Mouse (Mus musculus) kidney, embryonic 14.5 days (tissue): ENCODE measurements around the gene Zdhhc14. TPM values are rescaled to one million over a fixed set of nuclear protein-coding genes. Genes with fewer than 3 reads are reported as not detected.
A peak's percentile ranks its signal among the peaks of the same experiment; 100 is the strongest.

Experiments
- ATAC-seq: fragments of 200-750 bp; cut with Nextera tagmentation; 2 replicates; pipeline ENCODE4 v1.8.0; 2017; ENCODE audit warnings: moderate number of reproducible peaks, mild to moderate bottlenecking, moderate TSS enrichment, moderate library complexity; ENCODE audit not compliant: low FRiP score, low TSS enrichment
- H3K27ac ChIP-seq: fragments of 300-500 bp; sonication (generic); 2 replicates; pipeline ENCODE4 v1.5.1; 2014; ENCODE audit warnings: low read depth, mild to moderate bottlenecking, low read length, moderate library complexity, mixed read lengths
- H3K27me3 ChIP-seq: fragments of 300-500 bp; sonication (generic); 2 replicates; pipeline ENCODE4 v1.6.1; 2014; ENCODE audit warnings: mild to moderate bottlenecking, low read length; ENCODE audit not compliant: control insufficient read depth, insufficient read depth
- H3K36me3 ChIP-seq: fragments of 300-500 bp; sonication (generic); 2 replicates; pipeline ENCODE4 v1.6.1; 2014; ENCODE audit warnings: low read length, mixed read lengths; ENCODE audit not compliant: control insufficient read depth, insufficient read depth
- H3K4me1 ChIP-seq: fragments of 300-500 bp; sonication (generic); 2 replicates; pipeline ENCODE4 v1.6.1; 2014; ENCODE audit warnings: low read length, mixed read lengths; ENCODE audit not compliant: control insufficient read depth, insufficient read depth
- H3K4me2 ChIP-seq: fragments of 300-500 bp; sonication (generic); replicated peaks from 2 replicates; pipeline ENCODE4 v1.6.1; 2014; ENCODE audit warnings: low read depth, mild to moderate bottlenecking, low read length
- H3K4me3 ChIP-seq: fragments of 300-500 bp; sonication (generic); 2 replicates; pipeline ENCODE4 v1.5.1; 2014; ENCODE audit warnings: mild to moderate bottlenecking, low read length
- H3K9ac ChIP-seq: fragments of 300-500 bp; sonication (generic); 2 replicates; pipeline ENCODE4 v1.6.1; 2014; ENCODE audit warnings: low read depth, mild to moderate bottlenecking, low read length, moderate library complexity
- H3K9me3 ChIP-seq: fragments of 300-500 bp; sonication (generic); 2 replicates; pipeline ENCODE4 v1.6.1; 2016; ENCODE audit warnings: low read length; ENCODE audit not compliant: control insufficient read depth
- WGBS: fragments of 180-500 bp; shearing (Covaris S2); extraction: QIAGEN DNeasy Blood & Tissue Kit; methylation state at CpG from one replicate; pipeline ENCODE4 v1.1.7; 2014; 5-methylcytosine and 5-hydroxymethylcytosine counted together
- polyA plus RNA-seq: library from polyadenylated mRNA; unstranded; fragments of >200 nt; fragmentation: Nextera tagmentation; extraction: Ambion mirVana; gene quantifications from 2 replicates; pipeline ENCODE4 v1.2.1, GENCODE M21; 2014

The Zdhhc14 gene
- polyA plus RNA-seq, 1 experiment from 2014 or later, result 2.7 TPM

DNA sequence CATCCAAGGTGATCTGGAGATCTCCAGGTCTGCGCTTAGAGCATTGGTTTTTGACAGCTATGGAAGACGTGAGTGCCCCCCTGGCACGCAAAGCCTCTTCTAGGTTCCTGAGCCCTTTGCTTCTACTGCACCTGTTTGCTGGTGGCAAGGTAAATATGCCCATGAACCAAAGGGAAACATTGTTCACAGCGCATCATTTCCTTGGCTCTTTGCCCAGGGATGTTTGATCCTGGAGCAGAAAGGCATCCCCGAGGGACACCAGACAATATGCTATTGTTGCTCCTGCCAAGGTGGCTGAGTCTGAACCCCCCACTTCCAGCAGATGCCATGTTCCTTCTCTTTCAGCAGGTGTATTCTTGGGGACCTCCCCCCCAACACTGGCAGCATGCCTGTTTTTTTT lies 61.2 kb downstream of the Zdhhc14 start:
- 82% methylated on average over 5 of the region's 5 CpGs for WGBS
- H3K27ac ChIP-seq, result no peak overlapping the region
- H3K36me3 ChIP-seq, result no peaks in the 10 kb centered on the region
- no peaks in the 10 kb centered on the region; the same call in 1 of the 2 replicates for H3K27me3 ChIP-seq
- no peaks in the 10 kb centered on the region for H3K9me3 ChIP-seq
- H3K4me1 ChIP-seq, result peaks cover 6% of the 10 kb centered on the region; the same call in 1 of the 2 replicates
- no peak overlapping the region for H3K4me3 ChIP-seq
- no peak for ATAC-seq
- H3K4me2 ChIP-seq, result no peak overlapping the region
- no peak overlapping the region for H3K9ac ChIP-seq

DNA sequence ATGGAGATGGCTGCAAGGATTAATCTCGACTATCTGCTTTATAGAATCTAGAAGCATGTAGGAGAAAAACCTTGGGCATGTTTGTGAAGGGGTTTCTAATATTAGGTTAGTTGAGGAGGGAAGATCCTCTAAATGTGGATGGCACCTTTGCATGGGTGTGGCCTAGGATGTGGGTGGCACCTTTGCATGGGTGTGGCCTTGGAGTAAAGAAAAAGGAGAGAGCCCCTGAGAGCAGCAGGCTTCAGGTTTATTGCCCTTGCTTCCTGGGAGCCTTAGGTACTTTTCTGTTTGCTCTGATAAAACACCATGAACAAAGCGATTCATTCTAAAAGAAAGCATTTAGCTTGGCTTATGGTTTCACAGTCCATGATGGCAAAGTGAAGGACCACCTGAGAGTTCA lies 62.2 kb downstream of the Zdhhc14 start:
- peaks cover 6% of the 10 kb centered on the region; the same call in 1 of the 2 replicates for H3K4me1 ChIP-seq
- 90% methylated on average over 2 of the region's 2 CpGs for WGBS

DNA sequence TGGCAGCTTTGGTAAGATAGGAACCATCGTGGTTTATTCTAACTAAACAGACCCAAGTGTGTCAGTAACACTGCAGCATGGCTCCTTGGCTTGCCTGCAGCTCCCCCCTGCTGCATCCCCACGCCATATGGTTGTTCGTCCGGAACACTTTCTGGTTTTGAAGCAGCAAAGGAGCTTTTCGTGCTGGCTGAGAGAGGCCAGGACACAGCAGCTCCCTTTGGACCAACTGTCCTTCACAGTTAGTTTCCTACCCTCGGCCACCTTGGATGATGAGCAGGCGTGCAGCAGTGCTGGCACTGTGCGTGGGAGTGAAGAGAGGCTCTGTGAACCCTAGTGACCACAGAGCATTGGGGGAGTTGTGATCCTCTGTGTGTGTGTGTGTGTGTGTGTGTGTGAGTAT lies 64.2 kb downstream of the Zdhhc14 start:
- Histone ChIP-seq H3K4me3 (no peak overlapping the region), H3K27ac (no peak overlapping the region), H3K36me3 (no peaks in the 10 kb centered on the region), H3K9ac (no peak overlapping the region), H3K9me3 (no peaks in the 10 kb centered on the region), H3K4me1 (peaks cover 6% of the 10 kb centered on the region; the same call in 1 of the 2 replicates), H3K27me3 (no peaks in the 10 kb centered on the region; the same call in 1 of the 2 replicates), H3K4me2 (no peak overlapping the region)
- ATAC-seq, result no peak
- 45% methylated on average over 8 of the region's 8 CpGs for WGBS

More for the DNA sequence above, 62.2 kb downstream of the Zdhhc14 start:
- ATAC-seq, result no peak
- Histone ChIP-seq H3K4me2 (no peak overlapping the region), H3K27me3 (no peaks in the 10 kb centered on the region; the same call in 1 of the 2 replicates), H3K27ac (no peak overlapping the region), H3K9me3 (no peaks in the 10 kb centered on the region), H3K9ac (no peak overlapping the region), H3K4me3 (no peak overlapping the region), H3K36me3 (no peaks in the 10 kb centered on the region)

DNA sequence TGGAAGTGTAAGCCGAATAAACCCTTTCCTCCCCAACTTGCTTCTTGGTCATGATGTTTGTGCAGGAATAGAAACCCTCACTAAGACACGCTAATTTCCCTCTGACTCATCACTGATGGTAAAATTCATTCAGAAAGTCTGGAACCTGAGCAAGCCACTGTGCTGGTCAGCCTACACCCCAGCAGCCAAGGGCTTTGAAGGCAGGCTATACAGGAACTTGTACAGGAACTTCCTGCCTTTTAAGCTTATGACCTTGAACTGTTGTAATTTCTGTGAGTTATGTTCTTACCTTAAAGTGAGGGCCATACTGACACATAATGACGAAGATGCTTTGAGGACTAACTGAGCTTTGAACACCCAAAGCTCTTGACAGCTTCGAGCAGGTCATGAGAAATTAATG lies 67.9 kb downstream of the Zdhhc14 start:
- Histone ChIP-seq H3K4me2 (no peak overlapping the region), H3K9ac (no peak overlapping the region), H3K36me3 (no peaks in the 10 kb centered on the region), H3K27ac (no peak overlapping the region), H3K4me3 (no peak overlapping the region), H3K9me3 (no peaks in the 10 kb centered on the region), H3K4me1 (no peaks in the 10 kb centered on the region), H3K27me3 (no peaks in the 10 kb centered on the region)
- 76% methylated on average over 4 of the region's 4 CpGs for WGBS
- no peak for ATAC-seq

DNA sequence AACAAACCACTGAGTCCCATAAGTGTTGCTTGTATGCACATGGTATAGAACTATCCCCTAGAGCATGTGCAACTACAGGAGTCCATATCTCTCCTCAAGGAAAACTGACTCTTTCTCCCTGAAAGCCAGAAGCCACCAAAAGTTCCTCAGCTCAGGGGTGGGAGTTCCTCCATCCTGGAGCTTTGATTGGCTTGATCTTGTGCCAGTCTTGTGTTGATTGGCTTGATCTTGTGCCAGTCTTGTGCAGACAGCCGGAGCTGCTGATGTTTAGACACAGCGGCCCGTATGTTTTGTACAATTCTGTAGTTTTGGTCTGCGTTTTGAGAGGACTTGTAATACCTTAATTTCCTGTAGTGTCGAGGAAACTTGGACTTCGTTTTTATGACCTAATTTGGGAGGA lies 70.8 kb downstream of the Zdhhc14 start:
- H3K4me1 ChIP-seq, result no peaks in the 10 kb centered on the region
- no peak overlapping the region for H3K27ac ChIP-seq
- no peak for ATAC-seq
- no peak overlapping the region for H3K9ac ChIP-seq
- H3K4me3 ChIP-seq, result no peak overlapping the region
- 91% methylated on average over 6 of the region's 6 CpGs for WGBS
- no peak overlapping the region for H3K4me2 ChIP-seq
- H3K9me3 ChIP-seq, result no peaks in the 10 kb centered on the region
- H3K36me3 ChIP-seq, result no peaks in the 10 kb centered on the region
- no peaks in the 10 kb centered on the region for H3K27me3 ChIP-seq

DNA sequence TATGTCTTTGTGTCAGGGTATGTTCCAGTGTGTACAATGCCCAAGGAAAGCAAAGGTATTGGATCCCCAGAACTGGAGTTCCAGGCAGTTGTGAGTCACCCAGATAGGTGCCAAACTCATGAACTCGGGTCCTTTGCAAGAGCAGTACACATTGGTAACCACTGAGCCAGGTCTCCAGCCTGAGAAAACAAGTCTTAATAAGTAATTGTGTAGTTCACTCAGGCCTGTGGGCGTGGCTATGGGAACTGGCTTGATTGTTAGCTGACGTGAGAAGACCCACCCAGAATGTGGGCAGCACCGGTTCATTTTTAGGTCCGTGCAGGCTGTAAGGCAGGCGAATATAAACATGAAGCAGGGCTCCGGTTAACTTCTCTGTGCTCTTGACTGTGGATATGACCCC lies 73.6 kb downstream of the Zdhhc14 start:
- no peak overlapping the region for H3K4me3 ChIP-seq
- no peaks in the 10 kb centered on the region for H3K27me3 ChIP-seq
- H3K9me3 ChIP-seq, result no peaks in the 10 kb centered on the region
- no peak overlapping the region for H3K9ac ChIP-seq
- H3K4me2 ChIP-seq, result no peak overlapping the region
- H3K36me3 ChIP-seq, result no peaks in the 10 kb centered on the region
- no peak for ATAC-seq
- WGBS, result 74% methylated on average over 7 of the region's 7 CpGs
- no peak overlapping the region for H3K27ac ChIP-seq
- no peaks in the 10 kb centered on the region for H3K4me1 ChIP-seq

DNA sequence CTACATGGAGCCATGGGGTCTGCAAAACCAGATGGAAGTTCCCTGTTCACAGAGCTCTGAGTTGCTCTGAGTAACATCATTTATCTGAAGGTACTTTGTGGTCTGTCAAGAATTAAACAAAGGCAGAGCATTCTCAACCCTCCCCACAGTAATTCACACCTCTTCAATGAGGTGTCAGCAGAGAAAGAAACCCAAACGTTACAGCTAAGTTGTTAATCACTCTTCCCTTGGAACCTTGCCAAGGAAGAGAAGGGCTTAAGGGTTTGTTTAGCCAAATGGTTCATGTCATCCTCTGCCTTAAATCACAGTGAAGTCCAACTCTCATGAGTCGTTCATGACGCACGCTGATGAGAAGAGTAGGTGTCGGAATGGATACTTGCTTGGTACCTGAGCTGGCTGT lies 75.6 kb downstream of the Zdhhc14 start:
- no peaks in the 10 kb centered on the region for H3K9me3 ChIP-seq
- H3K27me3 ChIP-seq, result no peaks in the 10 kb centered on the region
- WGBS, result 15% methylated on average over 5 of the region's 5 CpGs
- H3K4me1 ChIP-seq, result no peaks in the 10 kb centered on the region
- no peak overlapping the region for H3K4me3 ChIP-seq
- H3K36me3 ChIP-seq, result no peaks in the 10 kb centered on the region
- H3K27ac ChIP-seq, result no peak overlapping the region
- H3K9ac ChIP-seq, result no peak overlapping the region
- ATAC-seq, result peak; percentile 39; the same call in 1 of the 2 replicates
- H3K4me2 ChIP-seq, result no peak overlapping the region

DNA sequence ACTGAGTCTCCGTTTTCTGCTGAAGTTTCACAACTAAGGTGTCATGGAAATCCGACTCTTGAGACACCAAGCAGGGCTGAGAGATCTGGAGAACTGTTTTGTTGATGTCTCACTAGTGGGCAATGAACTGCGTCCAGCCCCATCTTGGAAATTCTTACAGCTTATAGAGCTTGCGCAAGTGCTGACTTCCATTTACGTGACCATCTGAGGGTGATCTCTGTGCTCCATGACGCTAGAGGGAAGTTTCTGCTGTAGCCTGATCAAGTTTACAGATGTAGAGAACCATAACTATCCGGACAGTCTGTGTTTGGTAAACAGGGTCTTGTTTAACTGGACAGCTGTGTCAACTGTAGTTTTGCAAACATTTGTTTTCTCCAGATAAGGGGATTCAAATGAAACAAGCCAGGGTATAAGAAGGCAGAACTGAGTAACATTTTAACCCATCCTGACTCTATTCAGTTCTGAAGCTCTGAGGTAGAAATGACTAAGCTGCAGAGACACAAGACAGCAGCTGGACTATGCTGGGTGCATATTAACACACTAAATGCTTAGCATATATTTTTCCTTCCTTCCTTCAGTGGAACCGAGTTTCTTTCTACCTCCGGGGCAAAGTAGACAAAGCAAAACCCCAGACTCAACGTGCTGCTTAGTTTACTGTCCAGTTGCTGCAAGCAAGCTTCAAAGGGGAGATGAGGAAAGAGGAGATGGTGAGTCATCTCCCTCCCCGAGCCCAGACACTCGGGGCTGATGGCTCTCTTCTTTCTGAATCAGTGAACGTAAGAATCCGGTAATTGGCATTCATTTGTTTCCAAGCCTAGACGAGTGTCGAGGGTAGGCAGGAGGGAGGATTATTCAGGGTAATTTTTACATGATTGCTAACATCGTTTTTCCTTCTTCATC lies 77.0 kb downstream of the Zdhhc14 start:
- H3K27ac ChIP-seq, result no peak overlapping the region; the same call in 1 of the 2 replicates
- no peak for ATAC-seq
- no peaks in the 10 kb centered on the region for H3K4me1 ChIP-seq
- H3K4me3 ChIP-seq, result no peak overlapping the region
- 53% methylated on average over 17 of the region's 17 CpGs for WGBS
- no peak overlapping the region for H3K4me2 ChIP-seq
- no peaks in the 10 kb centered on the region for H3K9me3 ChIP-seq
- no peaks in the 10 kb centered on the region for H3K36me3 ChIP-seq
- no peak overlapping the region for H3K9ac ChIP-seq
- no peaks in the 10 kb centered on the region for H3K27me3 ChIP-seq

DNA sequence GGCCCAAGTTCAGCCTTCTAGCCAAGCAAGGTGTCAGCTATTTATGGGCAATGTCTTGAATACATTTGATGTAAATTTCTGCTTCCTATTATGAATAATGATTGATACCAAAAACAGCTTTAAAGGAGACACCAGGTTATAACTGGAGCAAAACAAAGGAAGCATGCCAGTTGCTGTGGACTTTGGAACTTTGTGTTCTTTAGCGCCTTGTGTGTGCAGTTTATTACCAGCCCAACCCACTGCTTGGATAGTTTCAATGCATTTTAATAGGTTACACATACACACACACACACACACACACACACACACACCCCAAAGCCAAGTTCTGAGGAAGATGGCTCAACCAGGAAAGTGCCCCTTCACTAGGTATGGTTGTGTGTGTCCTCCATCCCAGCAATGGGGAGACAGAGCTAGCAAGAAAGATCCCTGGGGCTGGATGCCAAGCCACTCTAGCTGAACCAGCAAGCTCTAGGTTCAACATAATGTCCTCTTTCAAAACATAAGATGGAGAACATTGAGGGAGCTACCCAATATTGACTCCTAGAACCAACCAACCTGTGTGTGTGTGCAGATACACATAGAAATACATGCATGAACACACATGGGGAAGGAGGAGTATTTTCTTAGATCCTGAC lies 79.9 kb downstream of the Zdhhc14 start:
- no peak overlapping the region for H3K4me2 ChIP-seq
- 86% methylated on average over 1 of the region's 1 CpGs for WGBS
- H3K27ac ChIP-seq, result no peak overlapping the region
- H3K9ac ChIP-seq, result no peak overlapping the region
- H3K4me1 ChIP-seq, result no peaks in the 10 kb centered on the region
- no peaks in the 10 kb centered on the region for H3K9me3 ChIP-seq
- H3K27me3 ChIP-seq, result no peaks in the 10 kb centered on the region
- H3K36me3 ChIP-seq, result no peaks in the 10 kb centered on the region
- ATAC-seq, result no peak
- no peak overlapping the region for H3K4me3 ChIP-seq
